Mouse (Mus musculus): ENCODE measurements around the gene Dlg2. TPM values are rescaled to one million over a fixed set of nuclear protein-coding genes. Genes with fewer than 3 reads are reported as not detected.

Dlg2 gene
- total RNA-seq, 2 experiments from 2014 or later, result 1.9 to 3.4 TPM

DNA sequence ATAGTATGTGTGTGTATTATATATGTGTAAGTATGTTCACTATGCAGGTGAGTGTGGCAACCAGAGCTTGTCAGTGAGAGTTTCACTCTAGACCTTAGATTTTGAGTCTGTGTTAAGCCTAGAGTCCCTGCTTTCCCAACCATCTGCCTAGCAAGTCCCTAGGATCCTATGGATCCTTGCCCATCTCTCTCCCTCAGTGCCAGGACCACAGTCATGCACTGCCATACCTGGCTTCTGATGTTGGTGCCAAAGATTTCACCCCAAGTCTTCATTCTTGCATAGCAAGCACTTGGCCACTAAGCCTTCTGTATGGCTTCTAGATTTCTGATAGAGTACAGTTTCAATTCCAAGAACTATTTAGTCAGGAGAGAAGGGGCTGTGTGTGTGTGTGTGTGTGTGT lies 1843.7 kb downstream of the Dlg2 start:
- no peak for DNase-seq
- intact Hi-C loops (cut with DNase I), result loop anchor here (5.0 kb wide), 1 partner anchor 227 kb away; no protein-coding TSS in a partner anchor

DNA sequence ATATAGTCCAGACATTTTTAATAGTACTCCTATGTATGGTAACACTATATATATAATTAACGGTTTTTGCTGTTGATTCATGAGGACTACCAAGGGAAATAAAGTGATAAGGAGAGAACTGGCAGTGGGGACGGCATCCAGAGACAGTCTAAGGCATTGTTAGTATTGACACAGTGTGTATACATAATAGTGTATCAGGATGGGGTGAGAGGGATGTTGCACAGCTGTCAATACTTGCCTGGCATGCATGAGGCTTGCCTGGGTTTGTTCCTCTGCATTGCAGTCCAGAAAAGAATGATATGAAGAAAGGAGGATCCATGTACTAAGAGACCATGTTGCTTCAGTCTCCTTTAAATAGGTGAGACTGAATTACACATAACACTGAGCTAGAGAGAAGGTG lies 1845.3 kb downstream of the Dlg2 start:
- intact Hi-C loops (cut with DNase I), result loop anchor here (5.0 kb wide), 1 partner anchor 226 kb away; no protein-coding TSS in a partner anchor
- DNase-seq, result no peak

DNA sequence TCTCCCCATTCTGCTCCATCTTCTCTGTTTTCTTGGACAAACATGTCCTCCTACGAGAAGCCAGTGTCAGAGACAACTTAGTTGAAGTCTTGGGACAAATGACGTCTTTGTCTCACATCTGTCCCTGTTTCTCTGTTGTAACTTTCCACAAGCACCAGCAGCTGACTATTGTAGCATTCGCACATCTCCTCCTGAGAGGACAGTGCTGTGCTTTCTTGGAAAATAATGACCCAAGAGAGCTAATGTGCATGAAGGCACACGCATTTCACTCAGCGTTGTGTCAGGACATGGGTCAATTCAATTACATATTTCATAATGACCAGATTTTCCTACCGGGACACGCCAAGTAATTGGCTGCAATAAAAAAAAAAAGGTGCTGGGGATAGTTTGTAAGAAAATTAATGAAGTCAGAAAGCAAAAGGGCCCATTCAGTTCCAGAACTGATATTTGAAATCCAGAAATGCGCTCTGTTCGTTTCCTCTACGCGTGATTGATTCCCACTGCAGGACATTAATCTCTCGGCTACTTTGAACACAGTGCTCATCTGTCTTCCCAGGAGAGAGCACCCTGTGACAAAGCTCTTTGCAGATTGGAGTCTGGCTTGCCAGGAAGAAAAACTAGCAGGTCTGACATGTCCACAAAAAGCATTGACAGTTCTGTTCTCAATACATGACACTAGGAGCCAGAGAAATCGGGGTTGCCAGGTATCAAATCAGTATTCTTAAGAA lies 1846.0 kb downstream of the Dlg2 start:
- no peak for DNase-seq
- intact Hi-C loops (cut with DNase I), result loop anchor here (1.0 to 5.0 kb wide), 2 partner anchors 217 to 225 kb away; no protein-coding TSS in a partner anchor

DNA sequence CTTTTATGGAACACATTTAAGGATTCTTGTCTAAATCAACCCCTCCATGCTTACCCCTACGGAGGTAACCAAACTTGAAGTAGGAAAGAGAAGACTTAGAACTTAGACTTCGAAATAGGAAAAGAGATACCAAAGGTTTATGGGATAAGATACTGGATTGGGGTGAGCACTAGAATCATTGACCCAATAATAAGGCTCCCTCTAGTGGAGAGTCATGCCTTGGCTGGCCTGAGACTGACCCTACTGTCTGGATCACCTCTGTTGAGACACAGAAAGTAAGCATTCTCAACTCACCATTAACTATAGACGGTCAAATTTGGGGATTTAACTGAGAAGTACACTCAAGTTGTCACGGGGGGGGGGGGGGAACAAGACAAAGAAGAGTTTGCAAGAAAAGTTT lies 1847.2 kb downstream of the Dlg2 start:
- intact Hi-C loops (cut with DNase I), result loop anchor here (1.0 to 5.0 kb wide), 2 partner anchors 218 to 224 kb away; no protein-coding TSS in a partner anchor
- DNase-seq, result peak; percentile 42 to 57

DNA sequence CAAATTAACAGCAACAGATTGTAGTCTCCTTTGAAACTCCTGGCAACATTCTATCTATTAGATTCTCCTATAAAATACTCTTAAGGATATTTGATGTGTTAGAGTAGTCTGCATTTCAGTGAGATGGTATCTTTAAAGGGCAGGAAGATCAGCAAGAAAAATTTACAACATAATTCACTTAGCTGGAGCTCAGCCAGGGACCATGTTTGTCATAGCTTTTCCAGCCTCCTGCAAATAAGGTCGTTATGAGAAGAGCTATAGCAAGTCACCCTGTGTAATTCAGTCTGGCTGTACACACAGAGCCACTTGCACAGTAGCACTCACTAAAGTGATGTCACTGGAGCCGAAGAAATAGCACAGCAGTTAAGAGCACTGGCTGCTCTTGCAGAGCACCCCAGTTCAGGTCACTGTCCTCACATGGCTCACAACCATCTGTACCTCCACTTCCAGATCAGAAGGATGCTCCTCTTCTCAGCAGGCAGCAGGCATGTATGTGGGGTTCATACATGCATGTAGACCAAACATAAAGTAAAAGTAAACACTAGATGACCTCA lies 1850.9 kb downstream of the Dlg2 start:
- intact Hi-C loops (cut with DNase I), result no loop called here
- no peak for DNase-seq

DNA sequence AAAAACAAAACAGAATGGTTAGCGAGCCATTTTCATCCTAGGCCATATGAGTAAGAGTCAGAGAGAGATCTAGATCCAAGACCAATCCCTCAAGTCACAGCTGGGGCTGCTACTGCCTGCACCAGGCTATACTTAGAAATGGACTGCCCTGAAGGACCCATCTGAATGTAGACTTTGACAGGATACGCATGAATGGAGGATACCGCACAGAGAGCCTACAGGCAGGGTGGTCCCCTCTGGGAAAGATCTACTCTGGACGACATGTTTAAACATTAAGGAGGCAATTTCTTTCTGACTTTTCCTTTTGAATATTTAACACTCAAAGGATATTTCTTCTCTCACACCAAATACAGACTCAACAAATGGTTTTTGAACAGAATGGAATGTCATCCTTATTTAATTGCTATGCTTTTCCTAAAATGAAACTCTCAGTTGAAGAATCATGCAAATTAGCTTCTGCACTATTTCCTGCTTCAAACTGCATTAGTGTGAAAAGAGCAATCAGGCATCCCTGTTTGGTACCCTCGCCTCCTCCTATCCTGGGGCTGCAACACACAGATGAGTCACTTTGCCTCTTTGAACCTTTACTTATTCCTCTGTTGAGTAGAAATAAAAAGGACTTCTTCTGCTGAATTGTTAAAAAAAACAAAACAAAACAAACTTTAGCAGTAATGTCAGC lies 1856.9 kb downstream of the Dlg2 start:
- intact Hi-C loops (cut with DNase I), result no loop called here
- DNase-seq, result no peak

DNA sequence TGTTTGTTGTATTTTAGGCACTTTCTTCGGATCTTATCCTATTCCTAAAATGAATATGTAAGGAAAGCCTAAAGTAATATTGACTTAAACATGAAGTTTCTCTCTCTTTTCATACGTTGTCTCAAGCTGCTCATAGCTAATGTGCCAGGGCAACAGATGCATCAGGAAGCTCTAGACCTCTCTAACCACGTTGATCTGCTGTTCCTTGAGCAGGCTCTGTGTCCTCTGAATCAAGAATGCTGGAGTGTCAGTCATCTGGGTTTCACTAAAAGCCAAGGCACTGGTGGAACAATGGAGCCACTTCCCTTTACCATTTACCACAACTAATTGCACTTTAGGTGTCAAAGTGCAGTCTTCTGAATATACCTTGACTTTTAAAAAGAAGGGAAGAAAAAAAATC lies 1880.1 kb downstream of the Dlg2 start:
- intact Hi-C loops (cut with DNase I), result no loop called here
- no peak for DNase-seq

DNA sequence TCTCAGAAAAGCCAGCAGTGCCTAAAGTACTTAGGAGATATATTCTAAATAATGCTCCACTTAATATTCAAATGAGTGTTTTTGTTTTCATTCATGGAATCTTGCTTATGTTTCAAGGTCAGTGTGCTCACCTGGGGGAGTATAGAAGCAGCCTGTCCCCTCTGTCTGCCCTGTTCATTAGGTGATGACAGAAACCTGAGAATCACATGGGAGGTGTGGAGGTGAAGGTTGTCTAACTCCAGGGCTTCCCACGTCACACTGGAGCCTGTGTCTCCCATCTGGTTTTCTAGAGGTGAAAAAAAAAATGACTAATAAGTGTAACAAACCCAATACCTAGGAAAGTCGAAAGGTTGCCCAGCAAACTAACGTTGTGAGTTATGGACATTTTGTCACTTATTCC lies 1886.9 kb downstream of the Dlg2 start:
- no peak for DNase-seq
- intact Hi-C loops (cut with DNase I), result no loop called here

DNA sequence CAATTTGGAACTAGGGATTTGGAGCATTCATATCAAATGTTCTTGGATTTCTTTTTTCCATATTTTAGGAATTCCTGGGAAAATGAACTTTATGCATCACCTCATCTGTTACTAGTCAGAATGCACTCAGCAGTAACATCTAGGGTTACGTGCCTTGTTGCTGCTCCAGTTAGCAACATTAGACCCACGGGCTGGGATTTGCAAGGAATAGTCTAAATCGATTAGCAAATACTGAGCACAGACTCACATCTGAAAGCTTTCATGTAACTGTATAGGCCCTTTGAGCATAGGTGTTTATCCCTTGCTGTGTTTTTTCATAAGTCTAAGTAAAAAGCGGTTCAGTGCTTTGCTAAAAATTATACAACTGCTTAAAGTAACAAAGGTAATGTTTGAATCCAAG lies 1887.3 kb downstream of the Dlg2 start:
- no peak for DNase-seq
- intact Hi-C loops (cut with DNase I), result no loop called here

DNA sequence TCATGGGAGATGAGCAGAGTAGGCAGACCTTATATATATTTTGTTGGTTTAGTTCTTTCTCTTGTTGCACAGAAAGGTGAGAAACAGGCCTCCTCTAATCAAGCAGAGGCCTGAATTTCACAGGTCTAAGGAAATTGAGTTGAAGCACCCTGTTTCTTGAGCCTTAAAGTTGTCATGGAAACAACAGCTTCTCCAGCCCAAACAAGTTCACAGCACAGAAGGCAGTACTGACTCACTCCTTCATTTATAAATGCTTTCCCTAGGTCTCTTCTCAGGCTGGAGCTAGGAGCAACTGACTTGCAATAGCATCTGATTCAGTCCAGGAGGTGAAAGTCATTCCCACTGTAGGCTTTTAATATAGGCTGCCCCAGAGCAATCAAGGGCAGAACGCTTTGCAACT lies 1890.6 kb downstream of the Dlg2 start:
- intact Hi-C loops (cut with DNase I), result no loop called here
- DNase-seq, result no peak

DNA sequence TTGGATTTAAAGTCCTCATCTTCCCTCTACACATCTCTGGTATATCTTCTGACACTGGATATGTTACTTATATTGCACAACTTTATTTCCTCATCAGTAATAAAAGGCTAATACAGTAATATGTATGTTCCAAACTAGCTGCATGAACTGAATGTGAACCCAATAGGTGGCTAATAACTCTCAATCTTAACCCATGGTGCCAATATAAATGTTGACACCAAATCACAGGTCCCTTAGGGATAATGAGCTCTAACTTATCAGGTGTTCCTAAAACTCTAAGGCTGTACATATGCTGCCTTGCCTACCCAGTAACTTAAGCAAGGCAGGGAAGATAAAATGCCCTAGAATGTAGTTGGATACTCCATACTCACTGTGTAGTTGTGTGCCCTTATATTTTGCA lies 1894.0 kb downstream of the Dlg2 start:
- intact Hi-C loops (cut with DNase I), result no loop called here
- DNase-seq, result no peak

DNA sequence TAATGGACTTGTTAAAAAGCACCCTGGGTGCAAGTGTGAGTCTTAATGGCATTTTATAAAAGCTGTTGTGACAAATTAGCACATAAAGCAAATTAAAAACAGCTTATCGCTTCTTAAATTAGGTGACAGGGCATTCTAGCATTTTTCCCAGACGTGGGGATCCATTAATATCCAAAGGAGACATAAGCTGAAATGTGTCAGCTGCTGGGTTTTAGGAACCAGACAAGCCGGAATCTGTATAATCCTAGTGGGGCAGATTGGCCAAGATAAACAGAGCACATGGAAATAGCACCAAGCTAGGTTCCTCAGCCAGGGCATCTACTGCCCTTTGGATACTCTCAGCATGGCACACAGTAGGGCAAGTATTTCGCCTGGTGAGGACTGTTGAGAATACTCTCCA lies 1895.2 kb downstream of the Dlg2 start:
- DNase-seq, result no peak
- intact Hi-C loops (cut with DNase I), result no loop called here

DNA sequence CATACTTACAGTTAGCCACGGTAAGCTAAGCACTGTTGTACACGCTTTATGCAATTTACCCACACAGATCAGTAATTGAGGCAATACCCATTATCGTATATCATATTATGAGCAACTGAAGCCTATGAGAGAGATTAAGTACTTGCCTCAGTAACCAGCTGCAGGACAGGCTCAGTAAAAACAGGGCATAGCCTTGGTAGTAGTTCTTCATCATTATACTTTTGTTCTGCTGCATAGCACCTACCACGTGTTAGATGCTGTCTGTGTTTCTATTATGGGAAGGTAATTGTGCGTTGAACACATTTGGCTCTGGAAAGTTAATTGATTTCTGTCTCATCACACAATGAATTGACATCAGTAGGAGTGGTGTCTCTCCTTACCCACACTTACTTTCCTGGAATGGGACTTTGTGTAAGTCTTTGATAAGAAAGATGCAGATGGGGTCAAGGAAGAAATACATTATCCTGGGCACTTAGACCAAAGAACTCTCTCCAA lies 1897.4 kb downstream of the Dlg2 start:
- no peak for DNase-seq
- intact Hi-C loops (cut with DNase I), result no loop called here

DNA sequence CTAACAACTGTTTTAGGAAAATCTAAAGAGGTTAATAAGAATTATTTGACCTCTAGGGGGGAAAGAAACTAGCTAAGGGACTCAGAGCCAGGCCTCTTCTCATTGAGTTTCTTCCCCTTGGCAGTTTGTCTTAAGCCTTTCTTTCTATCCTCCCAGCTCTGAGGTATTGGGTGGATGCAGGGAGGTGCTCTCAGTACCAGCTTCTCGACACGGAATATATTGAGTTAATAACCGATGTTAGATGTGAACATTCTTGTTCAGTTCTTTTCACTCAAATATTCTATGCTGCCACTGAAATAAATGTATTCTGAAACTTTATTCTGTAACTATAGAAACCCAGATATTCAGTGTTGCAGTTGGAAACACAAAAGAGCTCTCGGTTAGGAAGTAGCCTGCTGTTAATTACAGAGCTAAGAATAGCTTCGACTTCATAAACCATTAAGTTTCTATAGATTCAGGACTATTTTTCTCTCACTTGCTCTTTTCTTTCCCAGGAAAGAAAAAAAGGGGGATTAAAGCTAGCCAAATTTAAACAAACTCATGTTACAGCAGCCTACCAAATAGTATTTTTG lies 1907.5 kb downstream of the Dlg2 start:
- intact Hi-C loops (cut with DNase I), result no loop called here
- DNase-seq, result no peak

DNA sequence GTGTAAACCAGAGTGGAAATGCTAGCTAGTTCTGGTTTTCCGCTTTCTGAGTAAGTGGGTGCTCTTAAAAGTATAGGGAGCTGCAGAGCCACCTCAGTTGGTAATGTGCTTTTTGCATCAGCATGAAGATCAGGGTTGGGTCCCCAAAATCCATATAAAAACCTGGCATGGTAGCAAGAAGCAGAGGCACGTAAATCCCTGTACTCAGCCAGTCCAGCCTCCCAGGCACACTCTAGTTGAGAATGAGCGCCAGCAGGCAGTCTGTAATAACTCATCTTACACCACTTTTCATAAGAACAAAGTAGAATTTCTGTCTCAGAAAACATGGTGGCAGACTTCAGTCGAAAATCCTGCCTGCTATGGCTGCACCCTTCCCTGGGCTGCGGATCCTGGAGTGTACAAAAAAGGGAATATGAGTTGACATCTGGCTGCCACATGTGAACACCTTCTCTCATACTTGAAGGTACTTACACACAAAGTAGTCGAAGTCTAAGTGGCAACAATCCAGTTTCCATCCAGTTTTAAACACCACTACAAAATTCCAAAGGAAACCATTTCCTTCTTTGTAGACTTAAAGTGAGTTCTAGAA lies 1915.7 kb downstream of the Dlg2 start:
- no peak for DNase-seq
- intact Hi-C loops (cut with DNase I), result no loop called here

DNA sequence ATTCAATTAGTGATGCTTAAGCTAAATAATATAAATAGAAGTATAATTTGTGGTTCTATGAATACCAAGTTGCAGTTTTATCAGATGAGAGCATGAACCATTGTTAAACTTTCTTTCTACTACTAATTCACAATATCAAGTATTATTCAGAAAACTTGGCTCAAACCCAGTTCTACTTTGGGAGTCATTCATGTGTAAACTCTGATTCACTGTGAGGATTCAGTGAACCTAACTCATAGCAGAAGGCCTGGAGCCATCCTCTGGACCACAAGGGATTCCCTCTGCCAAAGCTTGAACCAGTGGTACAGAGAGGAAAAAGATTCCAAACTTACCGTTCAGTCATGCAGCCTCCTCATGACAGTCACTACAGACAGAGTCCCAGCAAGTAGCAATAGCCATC lies 1920.3 kb downstream of the Dlg2 start:
- DNase-seq, result no peak
- intact Hi-C loops (cut with DNase I), result no loop called here

DNA sequence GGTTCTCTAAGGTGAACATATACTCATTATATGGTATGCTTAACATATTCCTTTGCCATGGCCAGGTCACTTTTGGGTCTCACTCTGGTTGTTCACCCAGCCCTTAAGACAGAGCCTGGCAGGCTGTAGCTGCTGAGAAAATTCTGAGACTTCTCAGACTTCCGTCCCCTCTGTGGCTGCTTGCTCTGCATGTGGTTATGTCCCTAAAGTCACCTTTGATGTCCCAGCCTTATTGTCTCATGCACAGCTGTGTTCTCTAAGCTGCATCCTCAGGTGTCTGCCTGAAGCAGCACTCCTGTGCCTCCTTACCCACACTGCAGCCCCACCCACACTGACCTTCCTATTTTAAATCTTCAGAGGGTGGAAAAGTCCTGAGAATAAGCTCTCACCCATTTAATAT lies 1922.4 kb downstream of the Dlg2 start:
- intact Hi-C loops (cut with DNase I), result no loop called here
- no peak for DNase-seq

DNA sequence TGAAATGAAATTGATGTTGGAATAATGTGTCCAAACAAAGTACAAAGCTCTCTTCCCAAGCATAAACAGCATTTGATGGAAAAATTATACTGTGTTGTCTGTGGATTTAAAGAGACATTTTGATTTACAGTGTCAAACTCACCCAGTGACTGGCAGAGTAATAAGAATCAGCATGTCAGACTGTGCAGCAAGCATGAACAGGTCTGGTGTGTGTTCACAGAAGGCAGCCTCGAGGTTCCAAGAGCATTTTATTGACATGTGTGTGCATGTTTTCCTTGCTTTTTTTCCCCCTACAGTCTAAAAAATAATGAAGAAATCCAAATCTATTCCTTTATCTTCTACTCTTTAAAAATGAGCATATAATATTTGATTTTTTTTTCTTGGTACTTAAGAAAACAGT lies 1924.1 kb downstream of the Dlg2 start:
- DNase-seq, result no peak
- intact Hi-C loops (cut with DNase I), result no loop called here

DNA sequence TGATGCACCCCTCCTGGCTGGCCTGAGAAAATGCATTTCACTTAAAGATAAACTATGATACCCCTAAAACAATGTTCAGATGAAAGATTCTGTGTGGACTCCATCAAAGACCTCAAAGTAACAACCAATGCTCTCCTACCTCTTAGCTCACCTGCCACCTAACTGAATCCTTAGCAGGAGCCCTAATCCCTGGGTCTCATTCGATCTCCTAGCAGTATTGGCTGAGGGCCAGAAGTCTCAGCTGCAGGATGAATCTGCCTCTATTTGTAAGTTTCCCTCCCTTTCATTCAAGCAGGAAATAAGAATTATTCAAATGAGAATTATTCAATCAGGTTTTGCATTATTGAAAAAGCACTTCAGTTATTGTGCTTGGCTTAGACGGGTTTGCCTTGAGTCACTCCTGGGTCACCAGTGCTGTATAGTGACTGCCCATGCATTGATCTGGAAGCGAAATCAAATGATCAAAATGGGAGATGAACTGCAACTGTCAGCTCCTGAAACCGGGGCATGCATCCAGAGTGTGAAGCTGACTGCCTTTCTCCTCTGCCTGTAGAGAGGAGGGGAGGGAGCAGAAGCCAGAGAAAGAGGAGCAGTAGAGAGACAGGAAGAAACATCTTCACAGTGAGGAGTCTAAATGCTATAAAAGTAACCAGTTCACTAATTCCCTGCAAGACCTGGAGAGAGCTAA lies 1924.7 kb downstream of the Dlg2 start:
- intact Hi-C loops (cut with DNase I), result no loop called here

DNA sequence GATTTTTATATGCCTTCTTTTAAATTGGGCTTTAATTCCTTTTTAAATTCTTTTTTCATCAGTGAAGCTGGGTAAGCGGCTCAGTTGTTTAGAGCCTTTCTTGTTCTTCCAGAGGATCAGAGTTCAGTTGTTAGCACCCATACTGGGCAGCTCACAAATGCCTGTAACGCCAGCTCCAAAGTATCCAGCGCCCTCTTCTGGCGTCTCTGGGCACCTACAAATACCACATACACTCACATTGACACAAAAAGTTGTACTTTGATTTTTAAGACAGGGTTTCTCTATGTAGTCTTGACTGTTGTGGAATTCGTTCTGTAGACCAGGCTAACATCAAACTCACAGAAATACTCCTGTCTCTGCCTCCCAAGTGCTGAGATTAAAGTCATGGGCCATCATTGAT lies 1932.0 kb downstream of the Dlg2 start:
- DNase-seq, result no peak
- intact Hi-C loops (cut with DNase I), result no loop called here

More for the DNA sequence above, 1924.7 kb downstream of the Dlg2 start:
- DNase-seq, result no peak

DNA sequence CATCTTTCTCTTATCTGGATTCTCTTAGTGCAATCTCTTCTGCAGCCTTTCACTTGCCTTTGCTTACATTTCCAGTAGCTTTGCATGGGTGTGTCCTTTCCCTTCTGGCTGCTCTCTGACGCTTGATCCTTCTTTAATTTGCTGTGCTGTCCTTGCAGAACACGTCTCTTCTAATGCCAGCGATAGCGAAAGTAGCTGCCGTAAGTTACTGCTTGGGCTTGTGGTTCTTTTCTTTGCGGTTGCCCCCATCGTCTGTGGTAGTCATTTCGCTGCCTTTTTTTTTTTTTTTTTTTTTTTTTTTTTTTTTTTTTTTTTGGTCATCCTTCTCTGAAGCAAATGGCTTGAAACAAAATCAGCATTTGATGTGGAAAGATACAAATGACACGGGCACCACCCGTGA lies 1944.0 kb downstream of the Dlg2 start:
- DNase-seq, result no peak
- intact Hi-C loops (cut with DNase I), result no loop called here

Measured in heart, postnatal 10 days (tissue).